Comparison of ENCODE assay signal across 9 mouse cellular contexts in the genomic region with DNA sequence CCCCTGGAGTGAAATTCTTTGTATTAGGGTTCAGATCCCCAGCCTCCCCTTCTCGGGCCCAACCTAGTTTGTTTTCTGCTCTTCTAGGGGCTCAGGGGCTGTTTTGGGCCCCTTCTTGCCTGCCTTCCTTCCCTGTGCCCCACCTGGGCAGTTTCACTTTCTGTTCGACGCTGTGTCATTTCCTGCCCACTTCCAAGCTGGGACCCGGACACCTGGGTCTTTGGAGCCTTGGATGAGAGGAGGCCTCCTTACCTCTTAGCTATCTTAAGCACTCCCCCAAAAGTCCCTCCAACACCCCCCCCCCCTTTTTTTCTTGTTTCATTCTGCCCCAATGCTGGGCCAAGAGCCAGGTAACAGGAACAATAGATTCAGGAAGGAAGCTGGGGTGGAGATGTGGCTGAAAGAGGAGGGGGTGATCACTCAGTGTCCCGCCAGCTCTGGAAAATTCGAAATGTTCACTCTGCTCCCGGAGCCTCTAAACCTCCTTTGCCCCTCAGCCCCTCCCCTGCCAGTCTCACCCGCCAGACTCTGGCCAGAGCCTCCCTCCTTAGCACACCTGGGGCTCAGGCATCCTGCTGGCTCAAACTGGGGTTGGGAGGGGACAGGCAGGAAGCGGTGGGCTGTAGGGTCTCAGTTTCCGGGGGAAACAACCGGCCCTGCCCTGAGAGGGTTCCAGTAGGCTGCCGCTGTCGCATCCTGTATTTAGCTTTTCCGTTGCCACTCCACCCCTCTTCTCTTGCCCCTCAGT. TPM values are rescaled to one million over a fixed set of nuclear protein-coding genes. Genes with fewer than 3 reads are reported as not detected.
DNase-seq lines count a peak whose midpoint lies in the region; ATAC-seq and TF ChIP-seq lines count a peak whose summit lies in the region.
"Had no signal": no experiment of that assay in that cellular context is flagged by ENCODE, and none has a peak within 500 bp of the region (broad histone marks: within the 10 kb centered on the region; RNA-seq: fewer than 3 reads in every experiment).

No protein-coding gene starts in this region.

- intact Hi-C loops in gastrocnemius, adult 2 months (cut with DNase I) = no loop called here
- intact Hi-C loops in left cerebral cortex, postnatal 36 days (cut with DNase I) = loop anchor here (5.0 kb wide), 1 partner anchor 33 kb away; no protein-coding TSS in a partner anchor

- peaks cover 12% of the 10 kb centered on the region for H3K36me3 ChIP-seq in forebrain, postnatal 0 days (ENCODE audit: insufficient read depth)
- H3K36me3 ChIP-seq in liver, embryonic 16.5 days (ENCODE audit: control insufficient read depth, insufficient read depth) = peaks cover 2% of the 10 kb centered on the region
- peaks cover 7% of the 10 kb centered on the region for H3K36me3 ChIP-seq in neural tube, embryonic 14.5 days (ENCODE audit: control insufficient read depth, insufficient read depth, low read length)

- H3K27ac ChIP-seq in gastrocnemius, adult 2 months = peak overlapping the region; percentile 93
- no peak overlapping the region for H3K27ac ChIP-seq in forebrain, postnatal 0 days (ENCODE audit: low read depth, low read length)
- H3K27ac ChIP-seq in liver, embryonic 16.5 days (ENCODE audit: low read length) = peak overlapping the region; percentile 49
- no peak overlapping the region for H3K27ac ChIP-seq in neural tube, embryonic 14.5 days (ENCODE audit: low read depth, low read length)

- DNase-seq in gastrocnemius, adult 2 months = peak; percentile 45
- no peak for DNase-seq in gastrocnemius, postnatal 10 days
- no peak for DNase-seq in forebrain, postnatal 0 days
- DNase-seq in right cerebral cortex, postnatal 36 days (ENCODE audit: low spot score in 2 of 2) = no peak
- DNase-seq in left cerebral cortex, postnatal 36 days (ENCODE audit: low spot score in 2 of 2) = no peak

- WGBS in forebrain, postnatal 0 days = 37% methylated on average over 14 of the region's 14 CpGs
- 6% methylated on average over 14 of the region's 14 CpGs for WGBS in liver, embryonic 16.5 days (ENCODE audit: insufficient replicate concordance)
- WGBS in neural tube, embryonic 14.5 days = 41% methylated on average over 14 of the region's 14 CpGs

- H3K9ac ChIP-seq in forebrain, postnatal 0 days = no peak overlapping the region
- H3K9ac ChIP-seq in liver, embryonic 16.5 days (ENCODE audit: low read depth, low read length) = peak overlapping the region; percentile 65
- peak overlapping the region; percentile 22; the same call in 1 of the 2 replicates for H3K9ac ChIP-seq in neural tube, embryonic 14.5 days (replicated peaks; ENCODE audit: low read depth, low read length)

- H3K4me2 ChIP-seq in forebrain, postnatal 0 days (ENCODE audit: low read depth) = peak overlapping the region; percentile 4; the same call in 1 of the 2 replicates
- peak overlapping the region; percentile 98 for H3K4me2 ChIP-seq in liver, embryonic 16.5 days (ENCODE audit: low read depth, low read length)
- H3K4me2 ChIP-seq in neural tube, embryonic 14.5 days (ENCODE audit: low read depth, low read length) = peak overlapping the region; percentile 17; the same call in 1 of the 2 replicates

- H3K9me3 ChIP-seq in forebrain, postnatal 0 days (ENCODE audit: low read length) = no peaks in the 10 kb centered on the region
- H3K9me3 ChIP-seq in liver, embryonic 16.5 days (replicated peaks; ENCODE audit: control insufficient read depth, low read length) = no peaks in the 10 kb centered on the region
- H3K9me3 ChIP-seq in neural tube, embryonic 14.5 days (ENCODE audit: control insufficient read depth, low read length) = no peaks in the 10 kb centered on the region

- no peaks in the 10 kb centered on the region for H3K27me3 ChIP-seq in forebrain, postnatal 0 days (ENCODE audit: insufficient read depth, low read length)
- H3K27me3 ChIP-seq in liver, embryonic 16.5 days (ENCODE audit: control insufficient read depth, insufficient read depth, low read depth, low read length) = no peaks in the 10 kb centered on the region
- no peaks in the 10 kb centered on the region for H3K27me3 ChIP-seq in neural tube, embryonic 14.5 days (ENCODE audit: control insufficient read depth, insufficient read depth, low read length)
- H3K27me3 ChIP-seq: Patski had no signal

- no peak for TF ChIP-seq CTCF in gastrocnemius, adult 2 months (IDR thresholded peaks at IDR 0.05)
- TF ChIP-seq CTCF in forebrain, postnatal 0 days (IDR thresholded peaks at IDR 0.05; ENCODE audit: low read depth) = no peak

- H3K4me3 ChIP-seq in gastrocnemius, adult 2 months = peak overlapping the region; percentile 92
- H3K4me3 ChIP-seq in forebrain, postnatal 0 days (ENCODE audit: low read depth, low read length) = no peak overlapping the region
- H3K4me3 ChIP-seq in liver, embryonic 16.5 days (ENCODE audit: low read depth, low read length) = peak overlapping the region; percentile 78
- H3K4me3 ChIP-seq in neural tube, embryonic 14.5 days (ENCODE audit: low read depth, low read length) = no peak overlapping the region; the same call in 1 of the 2 replicates

- ATAC-seq in forebrain, postnatal 0 days = no peak
- peak; percentile 36 for ATAC-seq in inflammation-experienced regulatory T-cells, adult 6 months
- ATAC-seq in liver, embryonic 16.5 days (ENCODE audit: low read depth) = no peak
- no peak for ATAC-seq in neural tube, embryonic 14.5 days (ENCODE audit: low read depth)
- ATAC-seq: Patski had no signal

- no peaks in the 10 kb centered on the region for H3K4me1 ChIP-seq in forebrain, postnatal 0 days (ENCODE audit: insufficient read depth)
- H3K4me1 ChIP-seq in liver, embryonic 16.5 days (ENCODE audit: control insufficient read depth, low read depth, low read length) = peaks cover 33% of the 10 kb centered on the region
- peaks cover 15% of the 10 kb centered on the region for H3K4me1 ChIP-seq in neural tube, embryonic 14.5 days (ENCODE audit: control insufficient read depth, insufficient read depth, low read length)

RNA-seq across cellular contexts. Expression of a gene that starts 2.5 kb away (rescaled TPM):
- 1 to 10 TPM; 3.9 to 8.2 TPM for total RNA-seq in gastrocnemius, adult 2 months (2021)
- 10 to 100 TPM in 1 of 2 experiments, 1 to 10 TPM in 1; 9.8 to 14.0 TPM for total RNA-seq in gastrocnemius, postnatal 10 days (2021)
- total RNA-seq in forebrain, postnatal 0 days (2014; rRNA removed) = 2.9 and 3.9 TPM in 2 replicates
- 2.7 and 4.0 TPM in 2 replicates for polyA plus RNA-seq in forebrain, postnatal 0 days (2015; fragmentation: Nextera tagmentation; extraction: Ambion mirVana)
- 10 to 100 TPM; 38.3 to 51.4 (median 47.1) TPM for polyA plus RNA-seq in inflammation-experienced regulatory T-cells, adult 6 months (2017; shearing (Covaris generic))
- 2.8 and 3.6 TPM in 2 replicates for polyA plus RNA-seq in liver, embryonic 16.5 days (2015; fragmentation: Nextera tagmentation; extraction: Ambion mirVana)
- polyA plus RNA-seq in neural tube, embryonic 14.5 days (2014; fragmentation: Nextera tagmentation; extraction: Ambion mirVana) = 4.5 and 7.4 TPM in 2 replicates
- total RNA-seq in left cerebral cortex, postnatal 36 days (2021) = 1 to 10 TPM; 3.1 to 7.1 TPM

RNA-seq across cellular contexts. Expression of a gene that starts 28.7 kb away (rescaled TPM):
- 10 to 100 TPM; 51.2 to 58.3 TPM for total RNA-seq in gastrocnemius, adult 2 months (2021)
- 10 to 100 TPM; 23.2 to 23.3 TPM for total RNA-seq in gastrocnemius, postnatal 10 days (2021)
- total RNA-seq in forebrain, postnatal 0 days (2014; rRNA removed) = 40.0 and 54.6 TPM in 2 replicates
- polyA plus RNA-seq in forebrain, postnatal 0 days (2015; fragmentation: Nextera tagmentation; extraction: Ambion mirVana) = 31.7 and 37.8 TPM in 2 replicates
- polyA plus RNA-seq in inflammation-experienced regulatory T-cells, adult 6 months (2017; shearing (Covaris generic)) = 1 to 10 TPM; 5.7 to 9.6 (median 8.9) TPM
- 7.8 and 8.9 TPM in 2 replicates for polyA plus RNA-seq in liver, embryonic 16.5 days (2015; fragmentation: Nextera tagmentation; extraction: Ambion mirVana)
- polyA plus RNA-seq in neural tube, embryonic 14.5 days (2014; fragmentation: Nextera tagmentation; extraction: Ambion mirVana) = 44.5 and 51.5 TPM in 2 replicates
- total RNA-seq in left cerebral cortex, postnatal 36 days (2021) = 10 to 100 TPM; 50.4 to 62.8 TPM

RNA-seq across cellular contexts. Expression of a gene that starts 29.6 kb away (rescaled TPM):
- total RNA-seq in gastrocnemius, adult 2 months (2021) = 10 to 100 TPM; 16.2 to 16.6 TPM
- total RNA-seq in gastrocnemius, postnatal 10 days (2021) = 10 to 100 TPM; 42.3 to 46.1 TPM
- total RNA-seq in forebrain, postnatal 0 days (2014; rRNA removed) = 240 and 243 TPM in 2 replicates
- 168 and 169 TPM in 2 replicates for polyA plus RNA-seq in forebrain, postnatal 0 days (2015; fragmentation: Nextera tagmentation; extraction: Ambion mirVana)
- polyA plus RNA-seq in inflammation-experienced regulatory T-cells, adult 6 months (2017; shearing (Covaris generic)) = 10 to 100 TPM; 16.1 to 24.1 (median 19.7) TPM
- 27.4 and 29.8 TPM in 2 replicates for polyA plus RNA-seq in liver, embryonic 16.5 days (2015; fragmentation: Nextera tagmentation; extraction: Ambion mirVana)
- polyA plus RNA-seq in neural tube, embryonic 14.5 days (2014; fragmentation: Nextera tagmentation; extraction: Ambion mirVana) = 191 and 199 TPM in 2 replicates
- 100 to 1,000 TPM; 310 to 320 TPM for total RNA-seq in left cerebral cortex, postnatal 36 days (2021)

RNA-seq across cellular contexts. Expression of a gene that starts 29.9 kb away (rescaled TPM):
- total RNA-seq in gastrocnemius, adult 2 months (2021) = 1 to 10 TPM in 1 of 2 experiments, under 1 TPM in 1; 0.99 to 1.7 TPM
- total RNA-seq in gastrocnemius, postnatal 10 days (2021) = 10 to 100 TPM in 1 of 2 experiments, 1 to 10 TPM in 1; 9.5 to 10.9 TPM
- 69.0 and 70.3 TPM in 2 replicates for total RNA-seq in forebrain, postnatal 0 days (2014; rRNA removed)
- 7.8 and 8.6 TPM in 2 replicates for polyA plus RNA-seq in forebrain, postnatal 0 days (2015; fragmentation: Nextera tagmentation; extraction: Ambion mirVana)
- polyA plus RNA-seq in inflammation-experienced regulatory T-cells, adult 6 months (2017; shearing (Covaris generic)) = not detected
- 0.05 and 0.12 TPM in 2 replicates for polyA plus RNA-seq in liver, embryonic 16.5 days (2015; fragmentation: Nextera tagmentation; extraction: Ambion mirVana)
- polyA plus RNA-seq in neural tube, embryonic 14.5 days (2014; fragmentation: Nextera tagmentation; extraction: Ambion mirVana) = 5.8 and 6.1 TPM in 2 replicates
- total RNA-seq in left cerebral cortex, postnatal 36 days (2021) = 100 to 1,000 TPM; 179 to 210 TPM

RNA-seq across cellular contexts. Expression of a gene that starts 46.3 kb away (rescaled TPM):
- not detected for total RNA-seq in gastrocnemius, adult 2 months (2021)
- 1 to 10 TPM; 1.3 to 2.7 TPM for total RNA-seq in gastrocnemius, postnatal 10 days (2021)
- total RNA-seq in forebrain, postnatal 0 days (2014; rRNA removed) = not detected in 2 replicates
- polyA plus RNA-seq in forebrain, postnatal 0 days (2015; fragmentation: Nextera tagmentation; extraction: Ambion mirVana) = 9.3 and 16.4 TPM in 2 replicates
- not detected for polyA plus RNA-seq in inflammation-experienced regulatory T-cells, adult 6 months (2017; shearing (Covaris generic))
- polyA plus RNA-seq in liver, embryonic 16.5 days (2015; fragmentation: Nextera tagmentation; extraction: Ambion mirVana) = 0.17 TPM in 1 of 2 replicates, not detected in the other
- polyA plus RNA-seq in neural tube, embryonic 14.5 days (2014; fragmentation: Nextera tagmentation; extraction: Ambion mirVana) = 0.39 and 9.8 TPM in 2 replicates
- total RNA-seq in left cerebral cortex, postnatal 36 days (2021) = 1 to 10 TPM; 2.8 to 4.0 TPM

Comparison
In these comparisons a context has a peak if more than half of its experiments do, and no peak if none do; other contexts are left out.
1. H3K27ac ChIP-seq: peak in gastrocnemius, adult 2 months (single experiment) and liver, embryonic 16.5 days (single experiment); none in forebrain, postnatal 0 days (single experiment) and neural tube, embryonic 14.5 days (single experiment).
2. H3K4me3 ChIP-seq: peak in gastrocnemius, adult 2 months (single experiment) and liver, embryonic 16.5 days (single experiment); none in forebrain, postnatal 0 days (single experiment) and neural tube, embryonic 14.5 days (single experiment).
3. H3K4me2 ChIP-seq: peak in every context shown above with its lines; median percentile 98 in liver, embryonic 16.5 days; 17 in neural tube, embryonic 14.5 days; 4 in forebrain, postnatal 0 days.